Mouse (Mus musculus) ES-E14 (cell line): ENCODE data around the gene Siae. TPM values are rescaled to one million over a fixed set of nuclear protein-coding genes. Genes with fewer than 3 reads are reported as not detected.

ENCODE experiments used
- DNase-seq: peaks from one replicate; pipeline ENCODE4 v3.0.0-alpha.2; 2013; ENCODE audit warnings: low read depth, low spot score
- H3K27ac ChIP-seq: 2 replicates; pipeline ENCODE4 v1.5.1; 2012; ENCODE audit warnings: low read depth, mild to moderate bottlenecking, low read length, moderate library complexity, mixed read lengths; ENCODE audit not compliant: poor library complexity, insufficient read depth, severe bottlenecking
- H3K36me3 ChIP-seq: 2 replicates; pipeline ENCODE4 v1.6.1; 2012; ENCODE audit warnings: mild to moderate bottlenecking, low read length, moderate library complexity, mixed read lengths; ENCODE audit not compliant: control insufficient read depth, poor library complexity, insufficient read depth, severe bottlenecking
- H3K4me1 ChIP-seq, 2 experiments: fragments of 150-350 bp in 1 of 2; sonication (generic) in 1 of 2; 2 replicates each; pipeline ENCODE4 v1.6.1; 2012; ENCODE audit warnings: low read length in 2 of 2, mild to moderate bottlenecking in 1 of 2, mixed read lengths in 1 of 2; ENCODE audit not compliant: control insufficient read depth in 2 of 2, insufficient read depth in 2 of 2, poor library complexity in 1 of 2
- H3K4me3 ChIP-seq, 2 experiments: fragments of 150-350 bp in 1 of 2; sonication (generic) in 1 of 2; 2 replicates each; pipeline ENCODE4 v1.5.1; 2012; ENCODE audit warnings: low read length in 2 of 2, low read depth in 1 of 2, mild to moderate bottlenecking in 1 of 2, mixed read lengths in 1 of 2; ENCODE audit not compliant: insufficient read depth in 1 of 2, poor library complexity in 1 of 2, severe bottlenecking in 1 of 2
- H3K9ac ChIP-seq: 2 replicates; pipeline ENCODE4 v1.6.1; 2012; ENCODE audit warnings: low read depth, mild to moderate bottlenecking, low read length, mixed read lengths; ENCODE audit not compliant: poor library complexity, insufficient read depth, severe bottlenecking
- H3K9me3 ChIP-seq: fragments of 150-350 bp; sonication (generic); 2 replicates; pipeline ENCODE4 v1.6.1; 2012; ENCODE audit warnings: low read depth, mild to moderate bottlenecking, low read length; ENCODE audit not compliant: control insufficient read depth, insufficient read depth
- CHD2 ChIP-seq: IDR thresholded peaks from 2 replicates; pipeline ENCODE4 v1.6.1; 2014; ENCODE audit warnings: mild to moderate bottlenecking, low read depth, low read length, inconsistent platforms
- HCFC1 ChIP-seq: IDR thresholded peaks from 2 replicates; pipeline ENCODE4 v1.6.1; 2012; ENCODE audit warnings: low read length, inconsistent platforms, borderline replicate concordance; ENCODE audit not compliant: insufficient read depth
- MAFK ChIP-seq: IDR thresholded peaks from 2 replicates; pipeline ENCODE4 v1.6.1; 2014; ENCODE audit warnings: mild to moderate bottlenecking, low read depth, low read length, inconsistent platforms; ENCODE audit not compliant: insufficient read depth
- ZC3H11A ChIP-seq: IDR thresholded peaks from 2 replicates; pipeline ENCODE4 v1.6.1; 2012; ENCODE audit warnings: low read depth, mild to moderate bottlenecking, inconsistent platforms, low read length, borderline replicate concordance
- ZNF384 ChIP-seq: IDR thresholded peaks from 2 replicates; pipeline ENCODE4 v1.6.1; 2012; ENCODE audit warnings: low read depth, low read length, inconsistent platforms
- in situ Hi-C, 2 experiments: fragments of 600-800 bp; cut with MboI; formaldehyde crosslinking; loops; one replicate each; pipeline ENCODE4 v1.15.1; 2025; ENCODE audit warnings: low sequenced_read_pairs in 2 of 2, inconsistent platforms in 1 of 2; ENCODE audit not compliant: unreplicated experiment in 2 of 2
- total RNA-seq: library from RNA; depleted of rRNA; stranded (reverse); fragments of 300-350 nt; gene quantifications from 2 replicates; pipeline ENCODE4 v1.2.3, GENCODE M21; 2012

Gene Siae
- total RNA-seq, 1 experiment, result 8.5 TPM

DNA sequence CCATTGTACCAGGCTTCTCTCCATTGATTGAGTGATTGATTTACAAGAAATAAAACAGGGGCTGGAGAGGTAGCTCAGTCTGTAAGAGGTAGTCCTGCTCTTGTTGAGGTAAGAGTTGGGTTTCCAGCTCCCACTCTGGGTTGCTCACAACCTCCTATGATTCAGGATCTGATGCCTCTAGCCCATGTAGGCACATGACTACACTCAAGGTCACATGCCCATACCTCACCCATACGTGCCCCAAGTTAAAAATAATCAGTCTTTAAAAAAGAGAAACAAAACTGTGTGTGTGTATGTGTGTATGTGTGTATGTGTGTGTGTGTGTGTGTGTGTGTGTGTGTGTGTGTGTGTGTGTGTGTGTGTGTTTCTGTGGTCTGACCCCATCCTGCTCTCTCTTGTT lies 40.1 kb downstream of the Siae start:
- no peaks in the 10 kb centered on the region for H3K4me1 ChIP-seq
- no peak for TF ChIP-seq CHD2
- no peak for TF ChIP-seq ZC3H11A
- TF ChIP-seq HCFC1, result no peak
- no peak for TF ChIP-seq MAFK
- no peak for TF ChIP-seq ZNF384
- H3K9ac ChIP-seq, result no peak overlapping the region
- DNase-seq, result no peak
- no peak overlapping the region for H3K4me3 ChIP-seq
- in situ Hi-C loops, result no loop called here
- no peaks in the 10 kb centered on the region for H3K36me3 ChIP-seq
- no peaks in the 10 kb centered on the region for H3K9me3 ChIP-seq
- H3K27ac ChIP-seq, result no peak overlapping the region

DNA sequence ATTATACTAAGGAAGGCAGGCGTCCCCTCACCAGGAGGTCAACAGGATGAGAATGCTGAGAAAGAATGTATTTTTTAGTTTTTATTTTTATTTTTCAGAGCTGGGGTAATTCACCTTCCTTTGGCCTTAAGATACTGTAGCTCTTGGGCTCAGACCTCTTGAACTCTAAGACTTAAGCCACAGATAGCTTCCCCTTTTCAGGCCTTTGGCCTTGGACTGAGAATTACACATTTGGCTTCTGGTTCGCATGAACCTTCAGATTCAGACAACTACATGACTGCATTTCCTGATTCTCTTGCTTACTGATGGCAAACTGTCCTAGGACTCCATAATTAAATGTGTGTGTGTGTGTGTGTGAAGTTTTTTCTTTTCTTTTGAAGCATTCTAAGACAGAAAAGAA lies 43.1 kb downstream of the Siae start:
- in situ Hi-C loops, result no loop called here
- TF ChIP-seq MAFK (no peak), HCFC1 (no peak), CHD2 (no peak), ZNF384 (no peak), ZC3H11A (no peak)
- no peak overlapping the region for H3K4me3 ChIP-seq
- H3K4me1 ChIP-seq, result no peaks in the 10 kb centered on the region
- no peak for DNase-seq
- no peak overlapping the region for H3K27ac ChIP-seq
- H3K9ac ChIP-seq, result no peak overlapping the region
- H3K36me3 ChIP-seq, result no peaks in the 10 kb centered on the region
- no peaks in the 10 kb centered on the region for H3K9me3 ChIP-seq

- Histone ChIP-seq H3K36me3 (no peaks in the 10 kb centered on the region), H3K9ac (no peak overlapping the region), H3K4me3 (no peak overlapping the region), H3K9me3 (no peaks in the 10 kb centered on the region), H3K4me1 (no peaks in the 10 kb centered on the region), H3K27ac (no peak overlapping the region)
- DNase-seq, result no peak
- TF ChIP-seq ZC3H11A (no peak), CHD2 (no peak), MAFK (no peak), HCFC1 (no peak)
- in situ Hi-C loops, result loop anchor here in 1 of 2 experiments (25.0 kb wide), 1 partner anchor 188 kb away; the partner anchor contains the start of gene Robo4
Measured at GRCm38 (mm10) chr9:37600538-37601205, 45.2 kb downstream of the Siae start.

GRCm38 (mm10) chr9:37605089-37605488 lies 49.6 kb downstream of the Siae start:
- H3K4me1 ChIP-seq, result no peaks in the 10 kb centered on the region
- no peak overlapping the region for H3K4me3 ChIP-seq
- no peaks in the 10 kb centered on the region for H3K36me3 ChIP-seq
- no peaks in the 10 kb centered on the region for H3K9me3 ChIP-seq
- in situ Hi-C loops, result loop anchor here in 1 of 2 experiments (25.0 kb wide), 1 partner anchor 193 kb away; the partner anchor contains the start of gene Robo4
- DNase-seq, result no peak
- TF ChIP-seq HCFC1 (no peak), ZC3H11A (no peak), CHD2 (no peak), ZNF384 (no peak), MAFK (no peak)
- H3K9ac ChIP-seq, result no peak overlapping the region
- H3K27ac ChIP-seq, result no peak overlapping the region

DNA sequence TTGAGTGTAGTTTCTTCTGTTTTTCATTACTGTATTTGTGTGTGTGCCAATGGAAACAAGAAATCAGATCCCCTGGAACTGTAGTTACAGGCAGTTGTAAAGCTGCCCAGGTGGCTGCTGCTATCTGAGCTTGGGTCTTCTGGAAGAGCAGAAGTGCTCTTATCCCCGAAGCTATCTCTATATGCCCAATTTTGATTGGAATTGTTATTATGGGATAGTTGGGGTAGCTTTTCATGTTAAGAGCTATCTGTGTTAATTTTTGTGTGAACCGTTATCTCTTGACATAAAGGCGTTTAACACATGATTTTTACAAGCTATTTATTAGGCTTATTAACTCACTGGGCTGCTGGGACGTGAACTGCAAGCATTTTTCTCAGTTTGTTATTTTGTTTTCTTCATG lies 54.1 kb downstream of the Siae start:
- no peak overlapping the region for H3K27ac ChIP-seq
- no peak for DNase-seq

More for the DNA sequence above, 54.1 kb downstream of the Siae start:
- in situ Hi-C loops, result loop anchor here in 1 of 2 experiments (25.0 kb wide), 1 partner anchor 197 kb away; the partner anchor contains the start of gene Robo4
- no peaks in the 10 kb centered on the region for H3K36me3 ChIP-seq
- H3K9me3 ChIP-seq, result no peaks in the 10 kb centered on the region
- peaks cover 0 to 1% of the 10 kb centered on the region in 2 experiments; a peak in 2 of 4 replicates for H3K4me1 ChIP-seq
- H3K4me3 ChIP-seq, result no peak overlapping the region
- no peak overlapping the region for H3K9ac ChIP-seq
- TF ChIP-seq MAFK (no peak), CHD2 (no peak), HCFC1 (no peak), ZNF384 (no peak), ZC3H11A (no peak)
